Mouse (Mus musculus) MEL (cell line): ENCODE measurements around the gene Atad1. TPM values are rescaled to one million over a fixed set of nuclear protein-coding genes. Genes with fewer than 3 reads are reported as not detected.

ENCODE experiments used
- DNase-seq: peaks from one replicate; pipeline ENCODE4 v3.0.0; 2011; ENCODE audit warnings: low read depth, low spot score
- H3K27ac ChIP-seq: 2 replicates; pipeline ENCODE4 v1.5.1; 2012; ENCODE audit warnings: low read depth, mild to moderate bottlenecking, control low read depth, low read length, moderate library complexity; ENCODE audit not compliant: control insufficient read depth
- H3K27me3 ChIP-seq, 2 experiments: fragments of 150-350 bp in 1 of 2; sonication (generic) in 1 of 2; 2 replicates each; pipeline ENCODE4 v1.6.1; 2012; ENCODE audit warnings: low read length in 2 of 2, mild to moderate bottlenecking in 2 of 2, improper control_type of control experiment in 1 of 2, moderate library complexity in 1 of 2; ENCODE audit not compliant: insufficient read depth in 2 of 2, control insufficient read depth in 1 of 2
- H3K36me3 ChIP-seq, 2 experiments: 2 replicates each; pipeline ENCODE4 v1.6.1; 2012 to 2014; ENCODE audit warnings: low read length in 2 of 2, improper control_type of control experiment in 1 of 2, inconsistent platforms in 1 of 2, mild to moderate bottlenecking in 1 of 2; ENCODE audit not compliant: insufficient read depth in 2 of 2, control insufficient read depth in 1 of 2
- H3K4me1 ChIP-seq, 2 experiments: fragments of 150-350 bp in 1 of 2; sonication (generic) in 1 of 2; 2 replicates each; pipeline ENCODE4 v1.6.1; 2012; ENCODE audit warnings: low read length in 2 of 2, improper control_type of control experiment in 1 of 2, mild to moderate bottlenecking in 1 of 2; ENCODE audit not compliant: insufficient read depth in 2 of 2, control insufficient read depth in 1 of 2
- H3K4me3 ChIP-seq, 2 experiments: fragments of 150-350 bp in 1 of 2; sonication (generic) in 1 of 2; 2 replicates each; pipeline ENCODE4 v1.5.1; 2012; ENCODE audit warnings: low read depth in 2 of 2, low read length in 2 of 2, mild to moderate bottlenecking in 2 of 2, moderate library complexity in 2 of 2, control low read depth in 1 of 2, improper control_type of control experiment in 1 of 2; ENCODE audit not compliant: control insufficient read depth in 1 of 2, insufficient read depth in 1 of 2
- H3K79me2 ChIP-seq: 2 replicates; pipeline ENCODE4 v1.6.1; 2012; ENCODE audit warnings: mild to moderate bottlenecking, low read length, moderate library complexity; ENCODE audit not compliant: control insufficient read depth, poor library complexity, insufficient read depth
- H3K9ac ChIP-seq: 2 replicates; pipeline ENCODE4 v1.6.1; 2012; ENCODE audit warnings: low read depth, mild to moderate bottlenecking, control low read depth, low read length, moderate library complexity; ENCODE audit not compliant: control insufficient read depth, poor library complexity, severe bottlenecking
- H3K9me3 ChIP-seq: fragments of 150-350 bp; sonication (generic); replicated peaks from 2 replicates; pipeline ENCODE4 v1.6.1; 2012; ENCODE audit warnings: mild to moderate bottlenecking, low read length, improper control_type of control experiment, moderate library complexity; ENCODE audit not compliant: insufficient read depth
- BHLHE40 ChIP-seq: IDR thresholded peaks from 2 replicates; pipeline ENCODE4 v1.6.1; 2012; ENCODE audit warnings: low read depth, mild to moderate bottlenecking, inconsistent platforms, low read length, improper control_type of control experiment, borderline replicate concordance
- CTCF ChIP-seq, 3 experiments: IDR thresholded peaks in 2 of 3; conservative IDR thresholded peaks in 1 of 3; 2 replicates each; pipeline ENCODE4 v1.5.1; 2011 to 2012; ENCODE audit warnings: low read length in 3 of 3, low read depth in 2 of 3, mild to moderate bottlenecking in 2 of 3, improper control_type of control experiment in 1 of 3, inconsistent platforms in 1 of 3, mixed read lengths in 1 of 3, moderate library complexity in 1 of 3; ENCODE audit not compliant: control insufficient read depth in 1 of 3, insufficient read depth in 1 of 3, poor library complexity in 1 of 3, severe bottlenecking in 1 of 3
- EP300 ChIP-seq, 2 experiments: IDR thresholded peaks; 2 replicates each; pipeline ENCODE4 v1.6.1; 2011; ENCODE audit warnings: improper control_type of control experiment in 2 of 2, low read length in 2 of 2, low read depth in 1 of 2, mild to moderate bottlenecking in 1 of 2
- ETS1 ChIP-seq: IDR thresholded peaks from 2 replicates; pipeline ENCODE4 v1.6.1; 2012; ENCODE audit warnings: low read depth, mild to moderate bottlenecking, inconsistent platforms, low read length, improper control_type of control experiment, moderate library complexity
- GATA1 ChIP-seq: IDR thresholded peaks from 2 replicates; pipeline ENCODE4 v1.6.1; 2011; ENCODE audit warnings: low read depth, low read length, improper control_type of control experiment
- JUND ChIP-seq: IDR thresholded peaks from 2 replicates; pipeline ENCODE4 v1.6.1; 2011; ENCODE audit warnings: low read depth, mild to moderate bottlenecking, improper control_type of control experiment, low read length
- MXI1 ChIP-seq: IDR thresholded peaks from 2 replicates; pipeline ENCODE4 v1.6.1; 2011; ENCODE audit warnings: mild to moderate bottlenecking, low read depth, low read length, improper control_type of control experiment
- MYC ChIP-seq: IDR thresholded peaks from 2 replicates; pipeline ENCODE4 v1.6.1; 2011; ENCODE audit warnings: low read depth, mild to moderate bottlenecking, low read length, improper control_type of control experiment, moderate library complexity
- NELFE ChIP-seq: IDR thresholded peaks from 2 replicates; pipeline ENCODE4 v1.6.1; 2011; ENCODE audit warnings: low read depth, low read length, improper control_type of control experiment
- NRF1 ChIP-seq: IDR thresholded peaks from 2 replicates; pipeline ENCODE4 v1.6.1; 2014; ENCODE audit warnings: low read depth, mild to moderate bottlenecking, inconsistent platforms, low read length, improper control_type of control experiment, moderate library complexity; ENCODE audit not compliant: poor library complexity, insufficient read depth, severe bottlenecking
- POLR2A ChIP-seq, 2 experiments: IDR thresholded peaks; 2 replicates each; pipeline ENCODE4 v1.6.1; 2011 to 2012; ENCODE audit warnings: low read length in 2 of 2, mild to moderate bottlenecking in 2 of 2, control low read depth in 1 of 2, improper control_type of control experiment in 1 of 2, low read depth in 1 of 2, moderate library complexity in 1 of 2; ENCODE audit not compliant: control insufficient read depth in 1 of 2, insufficient read depth in 1 of 2, poor library complexity in 1 of 2
- POLR2AphosphoS5 ChIP-seq: IDR thresholded peaks from 2 replicates; pipeline ENCODE4 v1.6.1; 2012; ENCODE audit warnings: low read depth, borderline replicate concordance, mild to moderate bottlenecking, inconsistent platforms, low read length, moderate library complexity, mixed read lengths
- RCOR1 ChIP-seq: IDR thresholded peaks from 2 replicates; pipeline ENCODE4 v1.6.1; 2012; ENCODE audit warnings: low read depth, mild to moderate bottlenecking, inconsistent platforms, low read length, improper control_type of control experiment
- SIN3A ChIP-seq: IDR thresholded peaks from 2 replicates; pipeline ENCODE4 v1.6.1; 2012; ENCODE audit warnings: low read length, improper control_type of control experiment, inconsistent platforms
- SMC3 ChIP-seq: IDR thresholded peaks from 2 replicates; pipeline ENCODE4 v1.6.1; 2011; ENCODE audit warnings: low read depth, low read length, improper control_type of control experiment
- TBP ChIP-seq: IDR thresholded peaks from 2 replicates; pipeline ENCODE4 v1.8.0; 2011; ENCODE audit warnings: low read depth, low read length, improper control_type of control experiment
- TCF12 ChIP-seq: IDR thresholded peaks from 2 replicates; pipeline ENCODE4 v1.6.1; 2014; ENCODE audit warnings: low read depth, mild to moderate bottlenecking, inconsistent platforms, low read length, improper control_type of control experiment, moderate library complexity
- ZC3H11A ChIP-seq: IDR thresholded peaks from 2 replicates; pipeline ENCODE4 v1.6.1; 2012; ENCODE audit warnings: low read depth, mild to moderate bottlenecking, inconsistent platforms, low read length, improper control_type of control experiment
- ZNF384 ChIP-seq: IDR thresholded peaks from 2 replicates; pipeline ENCODE4 v1.6.1; 2012; ENCODE audit warnings: low read depth, mild to moderate bottlenecking, inconsistent platforms, low read length, improper control_type of control experiment
- polyA plus RNA-seq, 2 experiments: library from polyadenylated mRNA; stranded (reverse) in 1 of 2; unstranded in 1 of 2; fragments of >175 nt in 1 of 2; fragments of >200 nt in 1 of 2; gene quantifications; 2 replicates each; pipeline versions ENCODE4 v1.2.1 to v1.2.4; 2012; ENCODE audit warnings: low replicate concordance in 2 of 2, low read depth in 1 of 2; ENCODE audit not compliant: insufficient read length in 2 of 2, insufficient read depth in 1 of 2, missing spikeins in 1 of 2
- total RNA-seq: library from RNA; depleted of rRNA; stranded (reverse); fragments of 300-350 nt; gene quantifications from 2 replicates; pipeline ENCODE4 v1.2.3, GENCODE M21; 2012

Atad1 gene
- total and polyA plus RNA-seq, 3 experiments, result 35.8 to 48.4 TPM; not detected in 1

DNA sequence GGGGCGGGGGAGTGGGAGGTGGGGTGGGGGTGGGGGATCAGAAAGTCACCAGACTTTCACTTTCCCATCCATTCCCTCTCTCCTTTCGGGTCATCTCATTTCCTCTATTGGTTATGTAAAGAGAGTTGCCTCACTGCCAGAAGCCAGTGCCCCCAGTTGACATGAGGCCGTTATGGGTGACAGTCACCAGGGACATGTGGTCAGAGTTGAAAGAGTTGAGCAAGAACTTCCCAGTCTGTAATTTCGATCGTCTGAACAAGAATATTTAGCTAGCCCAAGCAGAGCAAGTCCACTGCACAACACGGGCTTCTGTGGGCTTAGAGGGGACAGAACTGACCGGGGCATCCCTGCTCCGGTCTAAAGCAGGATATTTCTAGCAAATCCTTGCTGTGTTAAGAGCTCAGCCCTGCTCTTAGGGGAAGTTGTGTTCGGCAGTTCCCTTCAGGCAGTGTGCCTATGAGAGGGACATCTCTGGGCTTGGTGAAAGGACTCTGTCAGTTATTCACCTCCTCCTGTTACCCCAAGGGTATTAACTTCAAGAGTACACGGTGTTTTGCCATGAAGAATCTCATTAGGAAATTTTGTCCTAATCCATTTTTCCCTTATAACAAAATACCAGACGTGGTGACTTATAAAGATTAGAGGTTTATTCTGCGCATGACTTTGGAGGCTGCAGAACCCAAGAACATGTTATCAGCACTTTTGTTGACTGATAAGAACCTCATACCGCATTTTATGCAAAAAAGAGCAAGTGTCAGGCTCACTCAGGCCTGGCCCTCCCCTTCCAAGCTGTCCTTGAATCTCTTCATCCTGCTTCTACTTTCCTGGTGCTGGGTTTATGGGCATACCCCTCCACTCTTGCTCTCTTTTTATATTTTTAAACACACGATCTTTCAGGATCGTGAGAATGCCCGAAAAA lies 102.0 kb downstream of the Atad1 start:
- Histone ChIP-seq H3K9me3 (no peaks in the 10 kb centered on the region), H3K36me3 (peaks cover 0 to 8% of the 10 kb centered on the region in 2 experiments; a peak in 2 of 4 replicates), H3K27ac (peak overlapping the region; percentile 71), H3K4me3 (peak overlapping the region; percentile 64), H3K79me2 (no peaks in the 10 kb centered on the region), H3K27me3 (no peaks in the 10 kb centered on the region), H3K9ac (peak overlapping the region; percentile 58), H3K4me1 (peaks cover 4 to 6% of the 10 kb centered on the region in 2 experiments; a peak in 3 of 4 replicates)
- TF ChIP-seq GATA1 (peak; percentile 86), MXI1 (no peak; the same call in 1 of the 2 replicates), SIN3A (peak; percentile 12; the same call in 1 of the 2 replicates), CTCF (IDR thresholded peaks at IDR 0.05 in 2 of 3, conservative IDR thresholded peaks at IDR 0.05 in 1 of 3; ENCODE audit: control insufficient read depth in 1 of 3, insufficient read depth in 1 of 3, low read depth in 2 of 3, low read length in 3 of 3, poor library complexity in 1 of 3, severe bottlenecking in 1 of 3) (no peak), EP300 (IDR thresholded peaks at IDR 0.05; ENCODE audit: low read depth in 1 of 2, low read length in 2 of 2) (peak; percentile 37 to 61; a peak in 3 of 4 replicates), TBP (no peak), MYC (peak; percentile 25; the same call in 1 of the 2 replicates), ETS1 (peak; percentile 33; the same call in 1 of the 2 replicates), SMC3 (peak; percentile 3; the same call in 1 of the 2 replicates), NRF1 (peak; percentile 58), RCOR1 (peak; percentile 57; the same call in 1 of the 2 replicates), TCF12 (0 out of 2 replicates have a peak, but pooled peaks have one; percentile 40), ZNF384 (peak; percentile 69), ZC3H11A (no peak)
- DNase-seq, result peak; percentile 70

- H3K4me3 ChIP-seq, result no peak overlapping the region
- no peak overlapping the region for H3K9ac ChIP-seq
- H3K9me3 ChIP-seq, result no peaks in the 10 kb centered on the region
- no peaks in the 10 kb centered on the region for H3K79me2 ChIP-seq
- TF ChIP-seq ETS1, result no peak
- no peak for TF ChIP-seq BHLHE40
- TF ChIP-seq NELFE, result no peak
- no peak for TF ChIP-seq POLR2AphosphoS5
- no peak for TF ChIP-seq POLR2A (IDR thresholded peaks at IDR 0.05; ENCODE audit: control insufficient read depth in 1 of 2, insufficient read depth in 1 of 2, low read depth in 1 of 2, low read length in 2 of 2, poor library complexity in 1 of 2)
- TF ChIP-seq JUND, result no peak
- no peak for TF ChIP-seq EP300 (IDR thresholded peaks at IDR 0.05; ENCODE audit: low read depth in 1 of 2, low read length in 2 of 2)
- TF ChIP-seq TCF12, result no peak
- TF ChIP-seq, all 39 proteins: peak for 0
- H3K4me1 ChIP-seq, result peaks cover 4 to 6% of the 10 kb centered on the region in 2 experiments; a peak in 3 of 4 replicates
- peaks cover 0 to 8% of the 10 kb centered on the region in 2 experiments; a peak in 2 of 4 replicates for H3K36me3 ChIP-seq
- H3K27ac ChIP-seq, result no peak overlapping the region
- H3K27me3 ChIP-seq, result no peaks in the 10 kb centered on the region
- no peak for DNase-seq
Measured at GRCm38 (mm10) chr19:32634916-32635315, 104.7 kb downstream of the Atad1 start.
